Mouse (Mus musculus) midbrain, postnatal 0 days (tissue): Measurements from ENCODE around the gene Camk2b. TPM values are rescaled to one million over a fixed set of nuclear protein-coding genes. Genes with fewer than 3 reads are reported as not detected.
"Not testable (repeated sequence)": the region's sequence is repeated elsewhere in the genome, so short reads cannot be mapped to it uniquely, and the experiment has no call there.

ENCODE experiments used
- ATAC-seq: fragments of 200-750 bp; cut with Nextera tagmentation; 2 replicates; pipeline ENCODE4 v1.8.0; 2017; ENCODE audit warnings: moderate number of reproducible peaks, mild to moderate bottlenecking, moderate TSS enrichment, moderate library complexity; ENCODE audit not compliant: low FRiP score
- DNase-seq: peaks from one replicate; pipeline ENCODE4 v3.0.0-alpha.2; 2015; ENCODE audit warnings: low spot score
- H3K27ac ChIP-seq: fragments of 300-500 bp; sonication (generic); 2 replicates; pipeline ENCODE4 v1.5.1; 2014; ENCODE audit warnings: low read depth, mild to moderate bottlenecking, low read length, mixed read lengths
- H3K27me3 ChIP-seq: fragments of 300-500 bp; sonication (generic); 2 replicates; pipeline ENCODE4 v1.6.1; 2014; ENCODE audit warnings: low read length, control low read depth, mixed read lengths; ENCODE audit not compliant: insufficient read depth
- H3K36me3 ChIP-seq: fragments of 300-500 bp; sonication (generic); 2 replicates; pipeline ENCODE4 v1.6.1; 2014; ENCODE audit warnings: low read length, control low read depth, mixed read lengths; ENCODE audit not compliant: insufficient read depth
- H3K4me1 ChIP-seq: fragments of 300-500 bp; sonication (generic); 2 replicates; pipeline ENCODE4 v1.6.1; 2014; ENCODE audit warnings: mild to moderate bottlenecking, control low read depth, antibody characterized with exemption, low read length, mixed read lengths; ENCODE audit not compliant: insufficient read depth
- H3K4me2 ChIP-seq: fragments of 300-500 bp; sonication (generic); 2 replicates; pipeline ENCODE4 v1.6.1; 2014; ENCODE audit warnings: low read depth, mild to moderate bottlenecking, low read length, mixed read lengths; ENCODE audit not compliant: poor library complexity, severe bottlenecking
- H3K4me3 ChIP-seq: fragments of 300-500 bp; sonication (generic); 2 replicates; pipeline ENCODE4 v1.5.1; 2014; ENCODE audit warnings: low read depth, mild to moderate bottlenecking, low read length, moderate library complexity
- H3K9ac ChIP-seq: fragments of 300-500 bp; sonication (generic); replicated peaks from 2 replicates; pipeline ENCODE4 v1.6.1; 2014; ENCODE audit warnings: mild to moderate bottlenecking, low read length, moderate library complexity, mixed read lengths; ENCODE audit not compliant: poor library complexity, severe bottlenecking
- H3K9me3 ChIP-seq: fragments of 300-500 bp; sonication (generic); 2 replicates; pipeline ENCODE4 v1.6.1; 2016; ENCODE audit warnings: low read length, control low read depth
- CTCF ChIP-seq: IDR thresholded peaks from 2 replicates; pipeline ENCODE4 v1.5.1; 2016; ENCODE audit warnings: antibody characterized with exemption, mild to moderate bottlenecking
- whole genome bisulfite sequencing: fragments of 180-500 bp; shearing (Covaris S2); extraction: QIAGEN DNeasy Blood & Tissue Kit; methylation state at CpG from one replicate; pipeline ENCODE4 v1.1.7; 2014; 5-methylcytosine and 5-hydroxymethylcytosine counted together
- polyA plus RNA-seq: library from polyadenylated mRNA; unstranded; fragments of >200 nt; fragmentation: Nextera tagmentation; extraction: Ambion mirVana; gene quantifications from 2 replicates; pipeline ENCODE4 v1.2.1, GENCODE M21; 2015
- total RNA-seq: library from RNA; depleted of rRNA; stranded (reverse); fragments of >200 nt; gene quantifications from 2 replicates; pipeline ENCODE4 v1.2.3, GENCODE M21; 2014

Camk2b gene
- total and polyA plus RNA-seq, 2 experiments from 2014 or later: 208 to 225 TPM

- no peak overlapping the region for H3K27ac ChIP-seq
- H3K4me2 ChIP-seq: no peak overlapping the region
- no peak overlapping the region for H3K9ac ChIP-seq
- no peaks in the 10 kb centered on the region for H3K36me3 ChIP-seq
- WGBS: 88% methylated on average over 5 of the region's 5 CpGs
- H3K4me3 ChIP-seq: no peak overlapping the region
- ATAC-seq (no peak), DNase-seq (no peak)
- no peaks in the 10 kb centered on the region for H3K9me3 ChIP-seq
- no peaks in the 10 kb centered on the region for H3K27me3 ChIP-seq
- no peak for TF ChIP-seq CTCF
- no peaks in the 10 kb centered on the region for H3K4me1 ChIP-seq
Observed at GRCm38 (mm10) chr11:5952501-5952900, 113.7 kb downstream of the Camk2b start.

- no peak within 1 kb of the TSS for H3K9ac ChIP-seq
- H3K9me3 ChIP-seq: no peaks in the 10 kb centered on the region
- TF ChIP-seq CTCF: no peak
- no peak within 1 kb of the TSS; the same call in 1 of the 2 replicates for H3K4me2 ChIP-seq
- H3K4me3 ChIP-seq: no peak within 1 kb of the TSS
- no peak within 1 kb of the TSS for H3K27ac ChIP-seq
- DNase-seq (peak; percentile 55), ATAC-seq (peak; percentile 63; the same call in 1 of the 2 replicates)
- no peaks in the 10 kb centered on the region for H3K27me3 ChIP-seq
- H3K4me1 ChIP-seq: no peaks in the 10 kb centered on the region
- 51% methylated on average over 8 of the region's 8 CpGs for whole genome bisulfite sequencing
- no peaks in the 10 kb centered on the region for H3K36me3 ChIP-seq
Observed at GRCm38 (mm10) chr11:5949586-5950352, 116.4 kb downstream of the Camk2b start, which contains the start of gene Gck. Gene Gck (minus strand): TSS chr11:5950081.

- Histone ChIP-seq H3K27ac (no peak overlapping the region), H3K9me3 (no peaks in the 10 kb centered on the region), H3K9ac (no peak overlapping the region), H3K36me3 (no peaks in the 10 kb centered on the region), H3K4me1 (no peaks in the 10 kb centered on the region), H3K27me3 (no peaks in the 10 kb centered on the region), H3K4me2 (peak overlapping the region; percentile 5; the same call in 1 of the 2 replicates), H3K4me3 (no peak overlapping the region)
- WGBS: 71% methylated on average over 9 of the region's 10 CpGs
- DNase-seq (no peak), ATAC-seq (no peak)
- no peak for TF ChIP-seq CTCF
Observed at GRCm38 (mm10) chr11:5948546-5949250, 117.5 kb downstream of the Camk2b start.

- H3K4me2 ChIP-seq: no peak overlapping the region
- TF ChIP-seq CTCF: no peak
- DNase-seq (no peak), ATAC-seq (no peak)
- H3K36me3 ChIP-seq: no peaks in the 10 kb centered on the region
- H3K9ac ChIP-seq: no peak overlapping the region
- H3K27ac ChIP-seq: no peak overlapping the region
- no peak overlapping the region for H3K4me3 ChIP-seq
- H3K27me3 ChIP-seq: no peaks in the 10 kb centered on the region
- 75% methylated on average over 4 of the region's 4 CpGs for WGBS
- no peaks in the 10 kb centered on the region for H3K9me3 ChIP-seq
- H3K4me1 ChIP-seq: no peaks in the 10 kb centered on the region
Observed at GRCm38 (mm10) chr11:5947796-5948195, 118.4 kb downstream of the Camk2b start.

GRCm38 (mm10) chr11:5945096-5945495 lies 121.1 kb downstream of the Camk2b start:
- ATAC-seq (no peak), DNase-seq (no peak)
- H3K4me3 ChIP-seq: no peak overlapping the region
- 78% methylated on average over 2 of the region's 2 CpGs for WGBS
- H3K4me2 ChIP-seq: no peak overlapping the region
- no peak overlapping the region for H3K27ac ChIP-seq
- H3K27me3 ChIP-seq: no peaks in the 10 kb centered on the region
- no peaks in the 10 kb centered on the region for H3K4me1 ChIP-seq
- no peak for TF ChIP-seq CTCF
- H3K9me3 ChIP-seq: no peaks in the 10 kb centered on the region
- no peaks in the 10 kb centered on the region for H3K36me3 ChIP-seq
- no peak overlapping the region for H3K9ac ChIP-seq

- Histone ChIP-seq H3K36me3 (no peaks in the 10 kb centered on the region), H3K27me3 (no peaks in the 10 kb centered on the region), H3K9me3 (no peaks in the 10 kb centered on the region), H3K4me3 (no peak overlapping the region), H3K9ac (no peak overlapping the region), H3K4me2 (no peak overlapping the region), H3K27ac (no peak overlapping the region), H3K4me1 (no peaks in the 10 kb centered on the region)
- DNase-seq (no peak), ATAC-seq (no peak)
- WGBS: 59% methylated on average over 6 of the region's 6 CpGs
- TF ChIP-seq CTCF: no peak
Observed at GRCm38 (mm10) chr11:5942966-5943365, 123.2 kb downstream of the Camk2b start.

GRCm38 (mm10) chr11:5934531-5934930 lies 131.6 kb downstream of the Camk2b start:
- H3K4me2 ChIP-seq, H3K4me1 ChIP-seq, H3K9ac ChIP-seq, H3K4me3 ChIP-seq, H3K27ac ChIP-seq, H3K27me3 ChIP-seq, DNase-seq, H3K9me3 ChIP-seq, H3K36me3 ChIP-seq, ATAC-seq: not testable (repeated sequence)
- 95% methylated on average over 11 of the region's 11 CpGs for WGBS

- H3K9me3 ChIP-seq, H3K27ac ChIP-seq, DNase-seq, H3K9ac ChIP-seq, H3K4me3 ChIP-seq, H3K4me2 ChIP-seq, ATAC-seq, H3K4me1 ChIP-seq, H3K27me3 ChIP-seq, H3K36me3 ChIP-seq: not testable (repeated sequence)
- WGBS: 84% methylated on average over 6 of the region's 6 CpGs
Observed at GRCm38 (mm10) chr11:5931947-5932346, 134.2 kb downstream of the Camk2b start.
